25 mouse cellular contexts compared by ENCODE assay signal in the genomic region with DNA sequence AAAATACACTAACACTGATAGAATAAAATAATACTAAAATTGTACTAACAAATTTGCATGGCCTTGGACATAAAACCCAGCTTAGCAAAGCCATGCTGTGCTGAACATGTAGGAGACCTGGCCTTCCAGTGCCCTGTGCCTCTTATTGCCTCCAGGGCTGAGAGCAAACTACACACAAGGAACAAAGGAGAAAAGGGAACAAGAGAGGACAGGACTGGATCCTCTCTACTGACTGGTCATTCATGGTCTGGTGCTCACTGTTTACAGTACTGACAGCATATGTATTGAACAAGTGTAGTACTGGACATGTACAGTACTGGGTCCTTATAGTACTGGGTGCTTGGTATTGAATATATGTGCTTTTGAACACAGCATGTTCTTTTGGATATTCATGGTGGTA. TPM values are rescaled to one million over a fixed set of nuclear protein-coding genes. Genes with fewer than 3 reads are reported as not detected.
A peak's percentile ranks its signal among the peaks of the same experiment; 100 is the strongest.
DNase-seq lines count a peak whose midpoint lies in the region; ATAC-seq and TF ChIP-seq lines count a peak whose summit lies in the region.
"Had no signal": no experiment of that assay in that cellular context is flagged by ENCODE, and none has a peak within 500 bp of the region (broad histone marks: within the 10 kb centered on the region; RNA-seq: fewer than 3 reads in every experiment).

No protein-coding gene starts in this region.

- peak overlapping the region; percentile 48; the same call in 1 of the 2 replicates for H3K27ac ChIP-seq in liver, postnatal 0 days (ENCODE audit: low read depth)
- no peak overlapping the region for H3K27ac ChIP-seq in liver, embryonic 12.5 days
- no peak overlapping the region for H3K27ac ChIP-seq in intestine, embryonic 16.5 days (ENCODE audit: low read length)
- H3K27ac ChIP-seq: embryonic facial prominence, embryonic 12.5 days; embryonic facial prominence, embryonic 15.5 days; gastrocnemius, adult 2 months; heart, embryonic 15.5 days; hindbrain, embryonic 10.5 days; hindbrain, embryonic 14.5 days had no signal

- no peaks in the 10 kb centered on the region for H3K36me3 ChIP-seq in liver, postnatal 0 days (replicated peaks; ENCODE audit: insufficient read depth, low read length)
- no peaks in the 10 kb centered on the region for H3K36me3 ChIP-seq in liver, embryonic 12.5 days
- no peaks in the 10 kb centered on the region for H3K36me3 ChIP-seq in intestine, embryonic 16.5 days (ENCODE audit: control insufficient read depth, insufficient read depth, low read length)
- H3K36me3 ChIP-seq: embryonic facial prominence, embryonic 12.5 days; embryonic facial prominence, embryonic 15.5 days; heart, embryonic 12.5 days; heart, embryonic 15.5 days; hindbrain, embryonic 10.5 days had no signal

- H3K27me3 ChIP-seq in liver, postnatal 0 days (ENCODE audit: insufficient read depth, low read length), result no peaks in the 10 kb centered on the region
- no peaks in the 10 kb centered on the region; the same call in 1 of the 2 replicates for H3K27me3 ChIP-seq in liver, embryonic 12.5 days (replicated peaks)
- H3K27me3 ChIP-seq in intestine, embryonic 16.5 days (replicated peaks; ENCODE audit: control insufficient read depth, insufficient read depth, low read length), result no peaks in the 10 kb centered on the region
- H3K27me3 ChIP-seq: embryonic facial prominence, embryonic 12.5 days; embryonic facial prominence, embryonic 15.5 days; heart, embryonic 12.5 days; heart, embryonic 15.5 days; Patski had no signal

- DNase-seq in heart, adult 11 months, result peak; percentile 50
- DNase-seq in heart, adult 18-20 months, result no peak
- DNase-seq in liver, postnatal 0 days, result no peak
- DNase-seq in right cerebral cortex, postnatal 10 days (ENCODE audit: low spot score in 2 of 2), result no peak
- DNase-seq: adrenal gland, postnatal 10 days; adrenal gland, postnatal 36 days; cerebellum, adult 18-20 months; cerebellum, adult 9-10 months; cerebellum, postnatal 14 days; forebrain, postnatal 0 days; gastrocnemius, adult 2 months; gastrocnemius, postnatal 14 days; heart, postnatal 10 days; heart, postnatal 36 days had no signal

- peak overlapping the region; percentile 26; the same call in 1 of the 2 replicates for H3K4me2 ChIP-seq in liver, postnatal 0 days (ENCODE audit: low read depth, low read length)
- H3K4me2 ChIP-seq in liver, embryonic 12.5 days, result no peak overlapping the region
- no peak overlapping the region for H3K4me2 ChIP-seq in intestine, embryonic 16.5 days (ENCODE audit: low read depth, low read length)
- H3K4me2 ChIP-seq: embryonic facial prominence, embryonic 12.5 days; embryonic facial prominence, embryonic 15.5 days; heart, embryonic 12.5 days; heart, embryonic 15.5 days; hindbrain, embryonic 14.5 days had no signal

- TF ChIP-seq EP300 in liver, postnatal 0 days (IDR thresholded peaks at IDR 0.05; ENCODE audit: low read depth), result no peak

- 0 out of 2 replicates have a peak, but pooled peaks have one; percentile 16 for ATAC-seq in liver, postnatal 0 days
- no peak for ATAC-seq in liver, embryonic 12.5 days
- ATAC-seq in granulocyte monocyte progenitor cell, adult 5-6 weeks (replicated peaks; ENCODE audit: poor library complexity, severe bottlenecking), result peak; percentile 57
- ATAC-seq in intestine, embryonic 16.5 days, result no peak
- ATAC-seq: forebrain, embryonic 14.5 days; forebrain, postnatal 0 days; Patski had no signal

- no peak overlapping the region for H3K9ac ChIP-seq in liver, postnatal 0 days (replicated peaks)
- no peak overlapping the region for H3K9ac ChIP-seq in liver, embryonic 12.5 days
- H3K9ac ChIP-seq in intestine, embryonic 16.5 days (ENCODE audit: low read depth, low read length), result no peak overlapping the region
- H3K9ac ChIP-seq: embryonic facial prominence, embryonic 12.5 days; embryonic facial prominence, embryonic 15.5 days; forebrain, postnatal 0 days; heart, embryonic 12.5 days; heart, embryonic 15.5 days; hindbrain, embryonic 14.5 days had no signal

- peaks cover 23% of the 10 kb centered on the region for H3K4me1 ChIP-seq in liver, postnatal 0 days (ENCODE audit: insufficient read depth)
- H3K4me1 ChIP-seq in liver, embryonic 12.5 days, result peaks cover 14% of the 10 kb centered on the region
- peaks cover 6% of the 10 kb centered on the region; the same call in 1 of the 2 replicates for H3K4me1 ChIP-seq in intestine, embryonic 16.5 days (ENCODE audit: control insufficient read depth, insufficient read depth, low read length)

- H3K9me3 ChIP-seq in liver, postnatal 0 days (ENCODE audit: low read length), result no peaks in the 10 kb centered on the region
- no peaks in the 10 kb centered on the region for H3K9me3 ChIP-seq in liver, embryonic 12.5 days (replicated peaks)
- no peaks in the 10 kb centered on the region for H3K9me3 ChIP-seq in intestine, embryonic 16.5 days (ENCODE audit: control insufficient read depth, low read length)
- H3K9me3 ChIP-seq: embryonic facial prominence, embryonic 12.5 days; embryonic facial prominence, embryonic 15.5 days; heart, embryonic 12.5 days; heart, embryonic 15.5 days; hindbrain, embryonic 10.5 days had no signal

- H3K4me3 ChIP-seq in liver, postnatal 0 days (ENCODE audit: low read depth, low read length), result no peak overlapping the region
- H3K4me3 ChIP-seq in liver, embryonic 12.5 days, result no peak overlapping the region
- H3K4me3 ChIP-seq in intestine, embryonic 16.5 days (ENCODE audit: low read length), result no peak overlapping the region
- H3K4me3 ChIP-seq: embryonic facial prominence, embryonic 12.5 days; embryonic facial prominence, embryonic 15.5 days; gastrocnemius, adult 2 months; heart, embryonic 12.5 days; heart, embryonic 15.5 days; hindbrain, embryonic 10.5 days had no signal

- TF ChIP-seq CTCF in liver, postnatal 0 days (IDR thresholded peaks at IDR 0.05; ENCODE audit: low read depth), result no peak

RNA-seq across cellular contexts. Expression of a gene that starts 58.0 kb away (rescaled TPM):
- 10 to 100 TPM; 34.3 to 34.5 TPM for total RNA-seq in heart, adult 18-20 months (2021)
- polyA plus RNA-seq in liver, postnatal 0 days (2015; fragmentation: Nextera tagmentation; extraction: Ambion mirVana), result 1.8 TPM in 2 replicates
- 2.1 and 2.2 TPM in 2 replicates for polyA plus RNA-seq in liver, embryonic 12.5 days (2016; fragmentation: Nextera tagmentation; extraction: Ambion mirVana)
- total RNA-seq in granulocyte monocyte progenitor cell, adult 5-6 weeks (2014; fragmentation: Nextera tagmentation), result 17.4 and 19.4 TPM in 2 replicates
- 15.5 and 21.0 TPM in 2 replicates for total RNA-seq in granulocyte monocyte progenitor cell, adult 5-6 weeks (2017)
- 2.2 and 3.0 TPM in 2 replicates for polyA plus RNA-seq in intestine, embryonic 16.5 days (2015; fragmentation: Nextera tagmentation; extraction: Ambion mirVana)

Comparison
In these comparisons a context has a peak if more than half of its experiments do, and no peak if none do; other contexts are left out.
1. ATAC-seq: peak in liver, postnatal 0 days (single experiment) and granulocyte monocyte progenitor cell, adult 5-6 weeks (single experiment); none in liver, embryonic 12.5 days (single experiment) and intestine, embryonic 16.5 days (single experiment).